Mouse (Mus musculus) midbrain, embryonic 13.5 days (tissue): ENCODE measurements around the gene Slc38a3. TPM values are rescaled to one million over a fixed set of nuclear protein-coding genes. Genes with fewer than 3 reads are reported as not detected.
"Not testable (repeated sequence)": the region's sequence is repeated elsewhere in the genome, so short reads cannot be mapped to it uniquely, and the experiment has no call there.

Source experiments
- ATAC-seq: fragments of 200-750 bp; cut with Nextera tagmentation; 2 replicates; pipeline ENCODE4 v1.8.0; 2017; ENCODE audit warnings: mild to moderate bottlenecking, moderate TSS enrichment, moderate library complexity
- H3K27ac ChIP-seq: fragments of 300-500 bp; sonication (generic); 2 replicates; pipeline ENCODE4 v1.5.1; 2015; ENCODE audit warnings: inconsistent platforms, mild to moderate bottlenecking, moderate library complexity
- H3K27me3 ChIP-seq: fragments of 300-500 bp; sonication (generic); 2 replicates; pipeline ENCODE4 v1.6.1; 2015; ENCODE audit warnings: mild to moderate bottlenecking, inconsistent platforms
- H3K36me3 ChIP-seq: fragments of 300-500 bp; sonication (generic); 2 replicates; pipeline ENCODE4 v1.6.1; 2015; ENCODE audit warnings: mild to moderate bottlenecking, inconsistent platforms
- H3K4me1 ChIP-seq: fragments of 300-500 bp; sonication (generic); replicated peaks from 2 replicates; pipeline ENCODE4 v1.6.1; 2015; ENCODE audit warnings: inconsistent platforms
- H3K4me2 ChIP-seq: fragments of 300-500 bp; sonication (generic); replicated peaks from 2 replicates; pipeline ENCODE4 v1.6.1; 2015; ENCODE audit warnings: moderate library complexity, mild to moderate bottlenecking, inconsistent platforms
- H3K4me3 ChIP-seq: fragments of 300-500 bp; sonication (generic); replicated peaks from 2 replicates; pipeline ENCODE4 v1.5.1; 2015; ENCODE audit warnings: mild to moderate bottlenecking, inconsistent platforms
- H3K9ac ChIP-seq: fragments of 300-500 bp; sonication (generic); replicated peaks from 2 replicates; pipeline ENCODE4 v1.6.1; 2015; ENCODE audit warnings: mild to moderate bottlenecking, inconsistent platforms
- H3K9me3 ChIP-seq: fragments of 300-500 bp; sonication (generic); 2 replicates; pipeline ENCODE4 v1.6.1; 2016; ENCODE audit warnings: mild to moderate bottlenecking, inconsistent platforms
- WGBS: fragments of 180-500 bp; shearing (Covaris S2); methylation state at CpG from one replicate; pipeline ENCODE4 v1.1.7; 2015; 5-methylcytosine and 5-hydroxymethylcytosine counted together
- polyA plus RNA-seq: library from polyadenylated mRNA; unstranded; fragments of >200 nt; fragmentation: Nextera tagmentation; extraction: Ambion mirVana; gene quantifications from 2 replicates; pipeline ENCODE4 v1.2.1, GENCODE M21; 2015

Gene Slc38a3
- polyA plus RNA-seq, 1 experiment from 2014 or later: 22.0 TPM

DNA sequence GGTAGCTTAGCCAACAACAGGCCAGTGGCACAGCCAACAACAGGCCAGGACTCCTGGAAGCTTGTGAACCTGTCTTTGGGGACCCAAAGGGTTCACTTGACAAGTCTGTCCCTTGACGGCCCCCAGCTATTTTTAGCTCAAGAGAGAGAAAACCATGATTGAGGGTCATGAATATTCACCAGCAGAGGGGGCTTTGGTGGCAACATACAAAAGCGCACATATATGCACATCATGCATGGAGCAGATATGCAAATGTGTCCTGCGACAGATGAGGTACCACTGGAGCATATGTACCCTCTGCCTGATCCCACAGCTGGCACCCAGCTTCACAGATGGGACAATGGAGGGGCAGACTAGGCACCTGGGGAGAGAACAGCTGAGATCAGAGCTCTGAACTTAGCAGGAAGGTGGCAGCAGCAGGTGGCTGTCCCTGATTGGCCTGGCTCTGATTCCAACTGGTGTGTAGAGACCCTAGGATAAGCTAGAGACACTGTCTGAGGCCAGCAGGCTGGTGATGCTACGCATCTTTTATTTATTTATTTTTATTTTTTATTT is 24.2 kb upstream of the Slc38a3 start:
- no peaks in the 10 kb centered on the region for H3K27me3 ChIP-seq
- H3K4me2 ChIP-seq: no peak overlapping the region
- H3K9me3 ChIP-seq: no peaks in the 10 kb centered on the region
- peak overlapping the region; percentile 39; the same call in 1 of the 2 replicates for H3K27ac ChIP-seq
- 0 out of 2 replicates have a peak, but pooled peaks have one; percentile 12 for ATAC-seq
- H3K9ac ChIP-seq: peak overlapping the region; percentile 32; the same call in 1 of the 2 replicates
- H3K36me3 ChIP-seq: peaks cover 51% of the 10 kb centered on the region
- WGBS: 48% methylated on average over 4 of the region's 4 CpGs
- H3K4me3 ChIP-seq: no peak overlapping the region
- H3K4me1 ChIP-seq: peaks cover 55% of the 10 kb centered on the region

DNA sequence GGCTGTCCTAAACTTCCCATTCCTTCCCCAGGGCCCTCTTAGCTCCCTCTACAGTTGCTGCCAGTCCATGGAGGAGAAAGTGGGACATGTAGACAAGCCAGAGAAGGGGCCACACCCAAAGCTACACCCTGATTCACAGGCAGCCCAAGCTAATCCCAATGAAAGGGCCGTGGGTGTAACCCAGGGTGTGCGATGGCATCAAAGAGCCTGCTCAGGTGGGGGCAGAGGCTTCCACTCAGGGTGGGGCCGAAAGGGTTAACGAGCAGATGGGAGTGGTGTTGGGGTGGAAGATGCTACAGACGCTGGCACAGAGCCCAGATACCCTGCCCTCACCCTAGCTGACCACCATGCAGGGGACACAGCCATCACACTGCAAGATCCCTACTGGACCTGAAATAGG is 23.5 kb upstream of the Slc38a3 start:
- H3K9me3 ChIP-seq: no peaks in the 10 kb centered on the region
- ATAC-seq: no peak
- peak overlapping the region; percentile 39; the same call in 1 of the 2 replicates for H3K27ac ChIP-seq
- peak overlapping the region; percentile 32; the same call in 1 of the 2 replicates for H3K9ac ChIP-seq
- 75% methylated on average over 5 of the region's 5 CpGs for WGBS
- H3K27me3 ChIP-seq: no peaks in the 10 kb centered on the region
- H3K36me3 ChIP-seq: peaks cover 58% of the 10 kb centered on the region
- H3K4me1 ChIP-seq: peaks cover 48% of the 10 kb centered on the region
- no peak overlapping the region for H3K4me3 ChIP-seq
- no peak overlapping the region for H3K4me2 ChIP-seq

DNA sequence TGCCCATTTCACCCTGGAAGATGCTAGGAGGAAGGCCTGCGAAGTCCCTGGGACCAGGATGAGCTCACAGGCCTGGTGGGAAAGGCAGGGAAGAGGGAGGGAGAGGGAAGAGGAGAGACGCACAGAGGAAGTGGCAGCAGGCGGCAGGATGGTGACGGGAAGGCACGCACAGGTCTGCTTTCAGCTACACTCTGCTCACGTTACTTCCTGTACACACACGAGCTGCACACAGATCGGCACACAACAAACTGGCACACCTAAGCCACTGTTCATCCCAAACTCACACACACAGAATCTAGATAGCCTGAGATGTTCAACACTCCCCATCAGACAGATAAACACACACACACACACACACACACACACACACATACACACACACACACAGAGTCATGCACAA is 21.1 kb upstream of the Slc38a3 start:
- Histone ChIP-seq H3K27me3 (no peaks in the 10 kb centered on the region), H3K36me3 (peaks cover 76% of the 10 kb centered on the region), H3K9me3 (no peaks in the 10 kb centered on the region), H3K4me3 (no peak overlapping the region), H3K4me2 (no peak overlapping the region), H3K9ac (no peak overlapping the region), H3K4me1 (peaks cover 24% of the 10 kb centered on the region), H3K27ac (0 out of 2 replicates have a peak overlapping the region, but pooled peaks have one; percentile 19)
- ATAC-seq: no peak
- WGBS: 88% methylated on average over 8 of the region's 8 CpGs

DNA sequence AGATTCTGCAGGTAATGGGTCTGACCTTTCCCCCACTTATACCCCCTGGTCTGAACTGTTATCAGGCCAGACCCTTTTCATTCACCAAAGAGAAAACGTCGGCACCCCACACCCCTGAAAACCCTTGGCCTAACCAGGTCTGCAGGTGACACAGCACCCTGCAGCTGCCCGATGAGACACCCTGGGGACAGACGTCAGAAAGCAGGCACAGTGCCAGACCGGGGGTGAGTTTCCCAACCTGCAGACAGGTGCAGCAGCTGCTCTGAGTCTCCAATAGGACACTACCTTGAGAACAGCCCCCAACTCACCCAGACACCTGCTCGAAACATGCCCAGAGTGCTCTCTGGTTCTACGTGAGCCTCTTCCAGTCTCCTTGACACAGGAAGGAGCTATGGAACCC is 19.6 kb upstream of the Slc38a3 start:
- ATAC-seq: no peak
- H3K4me2 ChIP-seq: no peak overlapping the region
- H3K27me3 ChIP-seq: no peaks in the 10 kb centered on the region
- no peak overlapping the region for H3K27ac ChIP-seq
- no peak overlapping the region for H3K9ac ChIP-seq
- peaks cover 13% of the 10 kb centered on the region for H3K4me1 ChIP-seq
- H3K4me3 ChIP-seq: no peak overlapping the region
- peaks cover 87% of the 10 kb centered on the region for H3K36me3 ChIP-seq
- WGBS: 88% methylated on average over 7 of the region's 7 CpGs
- H3K9me3 ChIP-seq: no peaks in the 10 kb centered on the region

DNA sequence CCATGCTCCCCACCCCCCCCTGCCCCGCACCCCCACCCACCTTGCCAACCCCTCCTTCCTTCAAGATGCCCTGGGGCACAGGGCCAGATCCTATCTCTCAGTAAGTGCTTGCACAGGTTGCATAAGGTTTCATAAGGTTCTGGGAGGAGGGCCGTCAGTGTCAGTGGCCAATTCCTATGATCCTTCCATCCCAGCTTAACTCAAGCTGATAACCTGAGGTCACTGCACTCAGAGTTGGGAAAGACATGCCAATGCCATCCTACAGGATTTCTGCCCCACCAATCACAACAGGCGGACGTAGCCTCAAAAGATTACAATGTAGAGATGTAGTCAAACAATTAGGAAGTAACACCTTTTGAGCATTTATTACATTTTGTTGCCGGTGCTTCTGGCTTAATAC is 19.1 kb upstream of the Slc38a3 start:
- 90% methylated on average over 5 of the region's 5 CpGs for WGBS
- Histone ChIP-seq H3K4me3 (no peak overlapping the region), H3K4me1 (peaks cover 8% of the 10 kb centered on the region), H3K27ac (no peak overlapping the region), H3K27me3 (no peaks in the 10 kb centered on the region), H3K4me2 (no peak overlapping the region), H3K36me3 (peaks cover 92% of the 10 kb centered on the region), H3K9ac (no peak overlapping the region), H3K9me3 (no peaks in the 10 kb centered on the region)
- ATAC-seq: no peak

DNA sequence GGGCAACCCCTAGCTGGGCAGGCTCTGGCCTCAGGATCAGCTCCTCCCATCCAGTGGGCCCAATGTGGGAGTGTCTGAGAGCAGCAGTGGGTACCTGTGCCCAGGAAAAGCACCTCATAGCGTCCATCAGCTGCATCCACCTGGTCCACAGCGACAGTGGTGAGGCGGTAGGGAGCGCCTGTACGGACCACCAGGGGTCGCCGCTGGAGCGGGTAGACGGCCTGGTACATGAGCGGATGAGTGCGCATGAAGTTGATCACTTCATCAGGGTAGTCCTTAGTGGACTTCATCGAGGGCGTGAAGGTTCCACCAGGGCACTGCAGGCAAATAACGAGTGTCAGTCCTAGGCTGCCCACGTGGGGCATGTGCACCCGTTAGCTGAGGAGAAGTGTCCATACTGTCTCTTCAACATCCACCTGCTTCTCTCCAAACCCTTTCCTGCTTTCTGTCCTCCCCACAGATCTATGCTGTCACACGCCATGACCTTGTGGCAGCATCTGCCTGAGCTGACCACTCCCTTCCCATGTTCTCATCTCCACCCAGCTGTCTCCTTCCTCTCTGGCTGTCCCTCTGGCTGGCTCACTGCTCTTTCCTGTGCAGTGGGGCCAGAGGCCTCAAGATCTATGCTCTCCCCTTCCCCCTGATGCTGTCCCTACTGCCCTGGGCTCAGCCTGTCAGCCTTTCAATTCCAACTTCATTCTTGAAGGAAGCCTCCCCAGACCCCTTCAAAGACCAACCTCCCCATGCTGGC is 16.1 kb upstream of the Slc38a3 start:
- peak; percentile 77 for ATAC-seq
- Histone ChIP-seq H3K4me3 (no peak overlapping the region), H3K9ac (peak overlapping the region; percentile 19; the same call in 1 of the 2 replicates), H3K4me2 (no peak overlapping the region), H3K27ac (no peak overlapping the region), H3K9me3 (no peaks in the 10 kb centered on the region), H3K4me1 (no peaks in the 10 kb centered on the region), H3K27me3 (no peaks in the 10 kb centered on the region), H3K36me3 (peaks cover 84% of the 10 kb centered on the region)
- WGBS: 32% methylated on average over 17 of the region's 17 CpGs

DNA sequence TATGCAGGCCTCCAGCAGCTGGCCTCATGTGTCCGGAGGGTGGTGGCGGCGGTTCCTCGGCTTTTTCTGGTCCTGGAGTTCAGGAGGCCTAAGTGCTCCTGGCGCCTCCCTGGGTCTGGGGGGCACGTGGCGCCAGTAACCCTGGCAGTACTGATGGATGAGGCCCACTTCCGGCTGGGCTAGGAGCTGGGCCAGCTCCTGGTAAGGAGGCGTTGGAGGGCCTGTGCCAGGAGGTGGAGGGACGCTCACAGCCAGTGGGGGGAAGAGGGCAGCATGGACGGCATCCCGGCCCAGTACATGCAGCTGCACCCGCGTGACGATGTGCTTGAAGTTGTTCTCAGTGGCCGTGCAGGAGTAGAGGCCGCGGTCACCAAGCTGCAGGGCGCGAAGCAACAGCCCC is 13.1 kb upstream of the Slc38a3 start:
- no peak for ATAC-seq
- H3K36me3 ChIP-seq: peaks cover 55% of the 10 kb centered on the region
- H3K4me1 ChIP-seq: no peaks in the 10 kb centered on the region
- H3K9me3 ChIP-seq: no peaks in the 10 kb centered on the region
- 0 out of 2 replicates have a peak overlapping the region, but pooled peaks have one; percentile 25 for H3K27ac ChIP-seq
- H3K4me3 ChIP-seq: no peak overlapping the region
- H3K4me2 ChIP-seq: no peak overlapping the region
- 89% methylated on average over 20 of the region's 20 CpGs for WGBS
- peaks cover 5% of the 10 kb centered on the region; the same call in 1 of the 2 replicates for H3K27me3 ChIP-seq
- H3K9ac ChIP-seq: no peak overlapping the region

DNA sequence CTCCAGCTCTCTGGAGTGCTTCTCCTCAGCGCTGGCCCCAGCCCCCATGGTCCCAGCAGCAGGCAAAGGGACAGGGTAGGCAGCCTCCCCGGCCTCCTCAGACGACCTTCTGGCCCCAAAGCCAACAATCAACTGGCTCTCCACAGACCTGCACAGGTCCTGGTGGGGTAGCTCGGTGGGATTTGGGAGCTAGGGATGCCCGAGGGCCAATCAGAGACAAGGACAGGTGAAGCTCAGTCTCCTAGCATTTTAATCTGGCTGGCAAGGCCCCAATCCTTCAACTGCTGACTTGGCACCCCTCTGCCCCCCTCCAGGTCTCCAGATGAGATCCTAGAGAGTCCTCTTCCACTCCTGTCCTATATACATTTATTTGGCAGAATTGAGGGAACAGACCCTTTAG is 10.2 kb upstream of the Slc38a3 start, which contains the start of gene Gnat1:
Gene Gnat1, minus strand, starts transcription at position 212 of the 400 bp plus-strand sequence.
- Histone ChIP-seq H3K4me3 (no peak within 1 kb of the TSS), H3K36me3 (peaks cover 30% of the 10 kb centered on the region), H3K4me2 (no peak within 1 kb of the TSS), H3K9me3 (no peaks in the 10 kb centered on the region), H3K9ac (no peak within 1 kb of the TSS; the same call in 1 of the 2 replicates), H3K27me3 (peaks cover 34% of the 10 kb centered on the region), H3K27ac (no peak within 1 kb of the TSS), H3K4me1 (peaks cover 16% of the 10 kb centered on the region)
- WGBS: 45% methylated on average over 5 of the region's 5 CpGs
- no peak for ATAC-seq

DNA sequence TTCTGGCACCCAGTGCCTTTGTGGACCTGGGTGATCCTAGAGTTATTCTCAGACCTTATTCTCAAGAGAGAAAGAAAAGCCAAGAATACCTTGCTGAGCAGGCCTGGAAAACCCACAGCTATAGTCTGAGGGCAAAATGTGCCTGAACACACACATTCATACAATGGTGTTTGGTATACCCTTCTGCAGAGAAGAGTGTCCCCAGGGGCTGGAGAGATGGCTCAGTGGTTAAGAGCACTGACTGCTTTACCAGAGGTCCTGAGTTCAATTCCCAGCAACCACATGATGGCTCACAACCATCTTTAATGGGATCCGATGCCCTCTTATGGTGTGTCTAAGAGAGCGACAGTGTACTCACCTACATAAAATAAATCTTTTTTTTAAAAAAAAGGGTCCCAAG is 9.5 kb upstream of the Slc38a3 start:
- no peak overlapping the region for H3K27ac ChIP-seq
- ATAC-seq: no peak
- H3K4me3 ChIP-seq: no peak overlapping the region
- peaks cover 16% of the 10 kb centered on the region for H3K4me1 ChIP-seq
- WGBS: 95% methylated on average over 2 of the region's 2 CpGs
- H3K27me3 ChIP-seq: peaks cover 37% of the 10 kb centered on the region
- no peaks in the 10 kb centered on the region for H3K9me3 ChIP-seq
- no peak overlapping the region for H3K9ac ChIP-seq
- peaks cover 23% of the 10 kb centered on the region for H3K36me3 ChIP-seq
- no peak overlapping the region for H3K4me2 ChIP-seq

DNA sequence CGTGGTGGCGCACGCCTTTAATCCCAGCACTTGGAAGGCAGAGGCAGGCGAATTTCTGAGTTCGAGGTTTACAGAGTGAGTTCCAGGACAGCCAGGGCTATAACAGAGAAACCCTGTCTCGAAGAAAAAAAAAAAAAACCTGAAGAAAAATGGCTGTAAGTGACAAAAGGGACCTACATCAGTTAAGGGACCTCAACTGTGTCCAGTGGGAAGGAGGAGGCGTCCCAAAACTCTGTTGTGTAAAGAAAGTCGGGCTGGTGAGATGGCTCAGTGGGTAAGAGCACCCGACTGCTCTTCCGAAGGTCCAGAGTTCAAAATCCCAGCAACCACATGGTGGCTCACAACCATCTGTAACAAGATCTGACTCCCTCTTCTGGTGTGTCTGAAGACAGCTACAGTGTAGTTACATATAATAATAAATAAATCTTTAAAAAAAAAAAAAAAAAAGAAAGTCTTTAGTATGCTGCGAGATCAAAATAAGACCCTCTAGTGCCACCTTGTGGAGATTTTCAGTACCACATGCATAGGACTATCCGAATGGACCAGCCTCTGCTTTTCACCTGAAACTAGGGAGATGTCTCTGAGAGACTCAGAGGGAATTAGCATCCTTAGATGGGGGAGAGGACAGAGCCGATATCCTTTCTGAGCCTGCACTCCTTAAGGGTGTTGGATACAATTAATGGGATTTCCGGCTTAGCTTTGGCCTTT is 8.6 kb upstream of the Slc38a3 start:
- not testable (repeated sequence) for H3K9me3 ChIP-seq, ATAC-seq, H3K9ac ChIP-seq, H3K4me2 ChIP-seq, H3K4me3 ChIP-seq, H3K27ac ChIP-seq
- WGBS: 40% methylated on average over 14 of the region's 14 CpGs
- H3K4me1 ChIP-seq: peaks cover 16% of the 10 kb centered on the region
- H3K27me3 ChIP-seq: peaks cover 37% of the 10 kb centered on the region
- H3K36me3 ChIP-seq: peaks cover 15% of the 10 kb centered on the region

DNA sequence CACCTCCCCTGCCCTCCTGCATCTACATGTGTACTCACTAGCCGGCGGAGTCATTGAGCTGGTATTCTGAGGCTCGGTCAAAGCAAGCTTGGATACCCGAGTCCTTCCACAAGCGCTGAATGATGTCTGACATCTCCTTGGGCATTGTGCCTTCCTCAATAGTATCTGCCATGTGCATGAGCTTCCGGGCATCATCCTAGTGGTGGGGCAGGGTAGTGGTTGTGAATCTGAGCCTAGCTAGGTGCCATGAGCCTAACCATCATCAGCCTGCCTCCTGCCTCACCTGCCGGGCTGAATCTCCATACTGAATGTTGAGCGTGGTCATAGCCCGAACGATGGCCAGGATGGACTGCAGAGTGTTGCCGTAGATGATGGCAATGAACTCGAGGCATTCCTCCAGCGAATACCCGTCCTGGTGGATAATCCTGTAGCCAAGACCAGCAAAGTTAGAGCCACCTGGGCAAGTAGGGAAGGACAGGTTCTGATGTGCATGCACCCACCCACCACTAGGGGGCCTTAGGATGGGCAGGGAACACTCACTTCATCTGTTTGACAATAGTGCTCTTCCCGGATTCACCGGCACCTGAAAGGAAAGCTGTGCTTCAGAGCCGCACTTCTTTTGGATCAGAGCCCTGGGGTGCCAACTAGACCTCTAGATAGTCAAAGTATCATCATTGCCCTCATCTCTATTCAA is 7.9 kb upstream of the Slc38a3 start:
- peaks cover 37% of the 10 kb centered on the region for H3K27me3 ChIP-seq
- H3K9me3 ChIP-seq: no peaks in the 10 kb centered on the region
- WGBS: 23% methylated on average over 17 of the region's 17 CpGs
- 0 out of 2 replicates have a peak overlapping the region, but pooled peaks have one; percentile 63 for H3K4me2 ChIP-seq
- H3K27ac ChIP-seq: no peak overlapping the region
- no peak overlapping the region for H3K4me3 ChIP-seq
- peaks cover 16% of the 10 kb centered on the region for H3K4me1 ChIP-seq
- ATAC-seq: peak; percentile 16; the same call in 1 of the 2 replicates
- H3K9ac ChIP-seq: no peak overlapping the region
- peaks cover 7% of the 10 kb centered on the region for H3K36me3 ChIP-seq
